Mouse (Mus musculus): ENCODE measurements around the gene Acsl1.

Gene Acsl1

DNA sequence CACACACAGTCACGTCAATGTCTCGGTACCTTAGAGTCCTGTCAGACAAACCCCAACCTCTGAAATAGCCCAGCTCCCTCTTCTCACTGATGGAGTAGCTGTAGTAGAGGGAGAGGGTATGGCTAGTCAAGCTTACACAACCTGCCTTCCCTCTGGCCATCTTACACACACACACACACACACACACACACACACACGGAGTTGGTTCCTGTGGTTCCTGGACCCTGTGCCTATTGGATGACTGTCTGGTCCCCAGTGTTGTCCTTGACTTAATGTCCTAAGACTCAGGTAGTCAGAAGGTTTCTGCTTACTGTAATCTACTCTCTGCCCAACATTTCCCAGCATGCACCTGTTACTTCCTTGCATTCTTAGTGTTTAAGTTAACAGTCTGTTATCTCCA lies 5.1 kb downstream of the Acsl1 start:
- peak; percentile 4 for DNase-seq

DNA sequence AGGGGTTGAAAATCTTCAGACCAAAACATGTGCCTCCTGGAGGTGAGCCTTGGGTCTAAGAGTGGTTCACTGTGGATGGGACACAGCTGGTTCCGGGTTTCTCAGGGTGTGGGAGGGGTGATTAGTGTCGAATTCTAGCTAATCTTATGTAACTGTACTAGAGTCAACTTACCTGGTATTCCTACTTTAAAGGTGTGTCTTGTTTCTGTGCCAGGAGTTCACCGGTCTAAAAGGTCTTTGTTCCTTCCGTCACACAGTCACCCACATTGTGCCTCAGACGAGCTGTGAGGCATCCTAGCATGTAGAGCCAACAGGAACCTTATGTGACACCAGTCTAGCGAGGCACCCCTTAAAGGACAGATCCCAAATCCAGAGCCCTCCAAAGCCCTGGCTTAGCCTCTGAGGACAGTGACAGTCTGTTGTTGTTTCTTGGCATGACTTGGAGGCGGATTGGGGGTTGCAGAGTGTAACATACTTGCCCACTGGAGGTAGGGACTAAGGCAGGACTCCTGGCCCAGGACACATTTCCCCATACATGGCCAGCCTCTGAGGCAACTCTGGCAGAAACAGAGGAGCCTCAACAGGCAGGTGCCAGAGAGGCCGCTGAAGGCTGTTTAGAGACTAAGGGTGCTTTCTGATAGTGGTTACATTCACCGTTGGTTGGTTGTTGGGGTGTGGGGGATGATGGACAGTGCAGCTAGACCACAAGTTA lies 7.1 kb downstream of the Acsl1 start:
- DNase-seq = peak; percentile 54

DNA sequence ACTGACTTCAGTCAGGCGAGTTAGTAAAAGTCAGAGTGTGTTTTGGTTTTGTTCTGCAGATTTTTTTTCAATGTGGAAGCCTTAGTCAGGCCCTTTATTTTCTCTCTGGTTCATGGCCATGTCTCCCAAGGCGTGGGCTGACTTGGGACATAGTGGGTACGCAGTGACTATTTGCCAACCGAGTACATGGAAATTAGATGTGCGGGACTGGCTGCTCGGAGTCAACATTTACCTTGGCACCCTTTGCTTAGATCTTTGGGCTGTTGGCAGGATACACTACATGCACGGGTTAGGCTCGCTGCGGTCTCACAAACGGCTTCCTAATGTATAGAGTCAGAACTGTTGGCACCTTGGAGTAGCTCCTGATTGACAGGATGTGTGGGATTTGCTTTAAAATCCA lies 7.9 kb downstream of the Acsl1 start:
- DNase-seq = peak; percentile 9

DNA sequence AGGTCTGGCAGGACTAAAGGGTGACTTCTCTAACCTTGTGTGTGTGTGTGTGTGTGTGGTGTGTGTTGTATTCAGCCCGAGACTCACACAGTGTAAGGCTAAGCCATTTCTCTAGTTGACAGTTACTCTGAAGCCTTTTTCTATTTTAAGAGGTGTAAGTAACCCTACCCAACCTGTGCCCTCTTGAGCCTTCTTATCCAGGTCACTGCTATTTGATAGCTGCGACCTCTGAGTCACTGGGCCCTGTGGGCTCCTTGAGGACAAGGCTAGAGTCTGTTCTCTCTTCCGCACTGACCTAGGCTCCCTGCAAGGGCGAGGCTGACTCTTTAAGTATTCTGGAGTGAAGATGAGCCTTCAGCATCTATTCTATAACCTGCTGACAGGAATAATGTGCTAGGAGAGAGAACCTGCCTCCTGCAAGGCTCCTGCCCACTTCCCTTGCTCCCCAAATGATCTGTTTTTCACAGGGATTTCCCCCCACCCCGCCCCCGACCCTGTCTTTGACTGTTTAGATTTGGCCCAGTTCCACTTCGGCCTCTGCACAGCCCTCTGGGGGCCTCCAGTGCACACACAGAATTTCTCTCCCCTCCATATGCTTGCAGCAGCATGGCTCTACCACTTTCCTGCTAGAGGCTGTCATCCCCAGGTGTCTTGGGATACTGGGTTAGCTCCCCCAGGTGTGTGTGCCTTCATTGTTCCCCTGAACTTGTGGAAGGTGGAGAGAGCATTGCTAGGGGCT lies 9.1 kb downstream of the Acsl1 start:
- peak; percentile 13 for DNase-seq

DNA sequence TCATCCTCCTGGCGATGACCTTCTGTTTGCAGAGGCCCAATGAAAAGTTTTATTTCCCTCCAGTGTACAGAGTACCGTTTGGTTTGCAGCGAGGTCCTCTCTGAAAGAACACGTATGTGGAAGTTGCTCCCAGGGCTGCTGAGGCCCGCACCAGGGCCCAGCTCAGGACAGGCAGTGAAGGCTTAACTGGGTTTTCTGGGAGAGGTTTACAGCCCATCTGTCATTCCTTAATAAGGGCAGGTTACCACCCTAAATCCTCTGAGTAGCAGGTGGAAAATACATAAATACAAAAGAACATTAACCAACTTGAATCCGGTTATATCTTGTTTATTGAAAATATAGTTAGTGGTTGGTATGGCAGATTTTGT lies 9.7 kb downstream of the Acsl1 start:
- DNase-seq = peak; percentile 5

DNA sequence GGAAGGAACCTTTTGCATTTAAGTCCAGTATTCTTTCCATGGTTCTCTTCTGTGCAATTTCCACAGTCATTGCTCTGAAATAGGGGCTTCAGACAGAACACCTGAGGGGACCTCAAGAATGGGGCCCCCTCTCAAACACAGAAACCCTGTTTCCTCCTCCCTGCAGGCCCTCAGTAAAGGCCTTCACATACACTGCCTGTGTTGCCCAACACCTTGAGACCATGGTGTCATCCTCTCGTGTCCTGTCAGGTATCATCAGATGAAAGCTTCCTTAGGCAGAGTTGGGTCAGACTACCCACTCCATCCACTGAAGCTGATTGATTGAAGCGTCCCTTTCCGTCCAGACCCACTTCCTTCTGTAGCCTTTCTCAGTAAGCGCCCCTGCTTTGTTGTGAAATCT lies 11.9 kb downstream of the Acsl1 start:
- DNase-seq = peak; percentile 3

DNA sequence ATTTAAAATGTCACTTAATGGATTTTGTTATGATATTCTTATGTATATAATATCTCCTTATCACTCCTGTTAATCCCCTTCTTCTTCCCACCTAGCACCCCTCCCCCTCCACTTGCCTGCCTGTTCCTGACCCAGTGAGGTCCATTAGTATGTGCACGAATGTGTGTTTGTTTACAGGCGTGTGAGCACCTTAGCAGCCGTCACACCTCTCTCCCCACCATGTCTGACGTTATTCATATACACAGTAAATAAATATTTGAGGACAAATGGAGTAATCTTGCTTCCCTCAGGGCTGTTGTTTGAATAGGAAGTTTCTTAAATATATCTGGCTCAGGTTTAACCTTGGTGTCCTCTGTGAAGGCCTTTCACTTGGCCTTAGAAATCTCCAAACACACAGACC lies 12.4 kb downstream of the Acsl1 start:
- peak; percentile 2 for DNase-seq

DNA sequence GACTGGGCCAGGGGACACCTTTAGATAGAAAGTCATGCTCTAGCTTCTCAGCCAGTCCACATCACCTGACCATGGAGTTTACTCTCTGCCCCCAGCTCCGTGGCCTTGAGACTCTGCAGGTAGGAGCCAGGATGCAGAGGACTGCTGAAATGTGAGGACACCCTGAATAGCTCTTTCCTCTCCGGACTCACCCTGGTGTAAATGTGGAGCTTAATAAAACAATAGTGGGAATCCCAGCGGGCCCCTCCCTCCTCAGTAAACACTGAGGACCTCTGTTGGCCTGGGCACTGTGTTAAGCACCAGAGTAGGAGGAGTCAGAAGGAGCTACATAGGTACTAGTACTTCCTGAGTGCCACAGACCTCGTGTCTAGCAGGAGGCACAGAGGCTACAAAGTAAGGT lies 13.2 kb downstream of the Acsl1 start:
- peak; percentile 53 for DNase-seq

DNA sequence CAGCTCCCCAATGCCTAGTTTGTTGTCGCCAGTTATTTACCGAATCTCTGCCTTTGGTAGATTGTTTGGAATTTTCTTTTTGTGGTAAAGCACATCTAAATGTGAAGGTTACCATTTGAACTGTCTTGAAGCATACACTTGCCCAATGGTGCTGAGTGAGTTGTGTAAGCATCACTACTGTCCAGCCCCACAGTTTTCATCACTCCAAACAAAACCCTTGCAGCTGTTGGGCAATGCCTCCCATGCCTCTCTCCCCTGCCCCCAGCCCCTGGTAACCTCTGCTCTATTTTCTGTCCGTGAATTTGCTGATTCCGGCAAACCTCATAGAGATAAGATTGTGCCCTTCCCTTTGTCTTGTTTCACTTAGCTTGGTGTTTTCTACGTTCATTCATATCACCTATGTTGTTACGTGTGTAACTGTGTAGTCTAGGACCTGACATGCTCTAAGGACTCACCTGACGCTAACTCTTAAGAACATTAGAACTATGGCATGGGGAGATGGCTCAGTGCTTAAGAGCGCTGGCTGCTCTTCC lies 14.2 kb downstream of the Acsl1 start:
- DNase-seq = peak; percentile 1

DNA sequence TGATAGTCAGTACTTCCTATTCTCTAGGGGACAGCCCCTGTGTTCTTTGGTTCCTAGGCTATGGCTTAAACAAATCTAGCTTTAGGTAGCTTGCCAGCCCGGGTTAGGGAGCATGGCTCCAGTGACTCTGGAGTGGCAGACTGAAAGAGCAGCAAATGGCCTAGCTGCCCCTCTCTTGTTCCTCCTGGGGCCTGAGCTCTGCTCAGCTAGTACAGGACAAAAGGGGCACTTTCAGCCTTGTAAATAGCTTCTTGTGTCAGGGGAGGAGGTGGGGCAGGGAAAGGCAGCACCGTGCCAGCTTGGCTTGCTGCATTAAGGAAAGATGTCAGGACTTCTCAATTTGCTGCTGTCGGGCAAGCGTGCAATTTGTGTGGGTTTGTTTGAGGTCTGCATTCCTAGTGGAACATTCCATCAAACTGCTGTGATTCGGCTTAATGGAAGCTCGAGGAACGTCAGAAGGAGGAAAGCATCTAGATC lies 17.3 kb downstream of the Acsl1 start:
- no peak for DNase-seq

DNA sequence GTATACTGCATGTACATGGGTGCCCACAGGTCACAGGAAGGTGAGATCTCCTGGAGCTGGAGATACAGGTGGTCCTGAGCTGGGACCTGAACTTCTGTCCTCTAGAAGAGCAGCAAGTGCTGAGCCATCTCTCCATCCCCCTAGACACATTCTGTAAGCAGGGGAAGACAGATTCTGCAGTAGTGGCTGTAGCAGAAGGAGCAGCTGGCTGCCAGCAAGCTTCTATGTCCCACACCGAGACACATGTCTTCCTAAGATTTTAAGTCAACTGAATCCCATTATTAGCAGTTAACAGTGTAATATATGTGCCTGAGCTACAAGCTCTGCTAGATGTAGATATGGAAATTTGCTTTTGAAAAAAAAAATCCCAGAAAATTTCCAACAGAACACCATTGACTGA lies 18.4 kb downstream of the Acsl1 start:
- DNase-seq = no peak

DNA sequence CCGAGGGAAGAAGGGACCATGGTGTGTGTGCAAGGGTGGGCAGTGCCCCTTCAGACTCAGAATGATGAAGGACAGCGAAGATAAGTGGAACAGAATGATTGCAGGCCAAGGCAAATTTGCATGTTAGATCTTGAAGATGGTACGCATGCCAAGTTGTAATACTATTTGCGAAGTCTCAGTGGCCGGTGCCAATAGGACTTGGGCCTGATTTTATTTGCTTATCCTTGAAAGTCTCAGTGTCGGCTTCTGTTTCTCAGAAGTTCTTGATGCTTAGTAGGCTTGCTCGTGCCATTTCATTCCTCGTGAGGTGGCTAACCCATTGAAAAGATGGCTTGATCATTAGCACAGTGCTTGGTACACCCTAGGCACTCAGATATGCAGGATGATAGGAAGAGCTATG lies 19.4 kb downstream of the Acsl1 start:
- DNase-seq = no peak

DNA sequence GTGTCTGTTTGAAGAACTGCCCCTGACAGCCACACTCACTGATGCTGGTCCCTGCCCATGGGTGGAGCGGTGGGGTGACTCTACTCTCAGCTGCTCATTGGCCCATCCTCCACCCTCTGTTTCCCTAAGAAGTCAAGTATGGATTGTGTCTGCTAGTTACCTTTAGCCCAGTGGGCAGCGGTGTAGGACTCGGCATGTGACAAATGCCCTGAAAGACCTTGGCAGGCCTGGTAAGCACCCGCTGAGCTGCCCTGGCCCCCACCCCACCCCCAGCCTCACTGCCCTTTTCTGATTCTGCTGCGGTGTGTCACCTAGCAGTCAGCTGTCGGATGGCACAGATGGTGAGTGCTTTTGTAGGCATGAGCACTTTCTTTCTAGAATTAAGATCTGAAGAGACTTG lies 20.0 kb downstream of the Acsl1 start:
- DNase-seq = peak; percentile 87

DNA sequence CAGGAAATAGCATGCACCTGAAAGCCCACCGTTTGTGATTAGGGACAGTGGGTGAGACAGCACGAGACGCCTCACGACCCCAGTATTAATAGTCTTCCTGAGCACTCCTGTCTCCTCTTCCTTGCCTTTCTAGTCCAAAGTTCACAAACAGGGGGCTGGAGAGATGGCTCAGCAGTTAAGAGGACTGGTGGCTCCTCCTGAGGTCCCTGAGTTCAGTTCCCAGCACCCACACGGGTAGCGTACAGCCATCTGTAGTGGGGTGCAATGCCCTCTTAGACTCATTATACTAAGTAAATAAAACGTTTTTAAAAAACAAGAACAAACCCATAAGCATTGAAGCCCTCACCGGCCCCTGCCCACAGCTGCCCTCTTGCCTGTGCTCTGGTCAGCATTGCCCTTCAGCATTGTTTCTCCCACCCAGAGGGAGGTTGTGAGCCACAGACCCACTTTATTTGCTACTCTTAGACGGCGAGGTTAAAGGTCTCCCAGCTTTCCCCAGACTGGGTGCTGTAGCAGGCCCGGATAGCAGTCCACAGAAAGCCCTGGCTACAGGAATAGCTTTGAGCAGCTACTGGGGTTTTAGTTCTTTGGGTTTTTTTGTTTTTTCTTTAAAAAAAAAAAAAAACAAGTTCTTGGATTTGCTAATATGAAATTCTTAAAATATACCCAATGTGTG lies 22.8 kb downstream of the Acsl1 start:
- no peak for DNase-seq

DNA sequence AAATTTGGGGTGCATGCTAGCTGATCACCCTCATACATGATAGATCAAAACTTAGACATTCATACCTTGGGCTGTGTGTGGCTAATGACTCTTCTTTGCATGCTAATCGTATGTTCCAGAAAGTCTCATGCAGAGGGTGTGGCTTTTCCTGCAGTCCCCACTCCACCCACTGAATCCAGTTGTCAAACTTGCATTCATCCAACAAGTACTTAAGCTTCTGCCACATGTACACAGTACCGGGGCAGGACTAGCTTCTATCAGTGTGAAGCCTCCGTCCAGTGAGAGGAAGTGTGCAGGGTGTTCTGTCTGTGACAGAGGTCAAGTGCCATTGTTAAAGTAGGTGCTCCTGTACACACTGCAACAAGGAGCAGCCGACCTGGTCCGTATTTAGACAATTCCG lies 26.0 kb downstream of the Acsl1 start:
- no peak for DNase-seq

DNA sequence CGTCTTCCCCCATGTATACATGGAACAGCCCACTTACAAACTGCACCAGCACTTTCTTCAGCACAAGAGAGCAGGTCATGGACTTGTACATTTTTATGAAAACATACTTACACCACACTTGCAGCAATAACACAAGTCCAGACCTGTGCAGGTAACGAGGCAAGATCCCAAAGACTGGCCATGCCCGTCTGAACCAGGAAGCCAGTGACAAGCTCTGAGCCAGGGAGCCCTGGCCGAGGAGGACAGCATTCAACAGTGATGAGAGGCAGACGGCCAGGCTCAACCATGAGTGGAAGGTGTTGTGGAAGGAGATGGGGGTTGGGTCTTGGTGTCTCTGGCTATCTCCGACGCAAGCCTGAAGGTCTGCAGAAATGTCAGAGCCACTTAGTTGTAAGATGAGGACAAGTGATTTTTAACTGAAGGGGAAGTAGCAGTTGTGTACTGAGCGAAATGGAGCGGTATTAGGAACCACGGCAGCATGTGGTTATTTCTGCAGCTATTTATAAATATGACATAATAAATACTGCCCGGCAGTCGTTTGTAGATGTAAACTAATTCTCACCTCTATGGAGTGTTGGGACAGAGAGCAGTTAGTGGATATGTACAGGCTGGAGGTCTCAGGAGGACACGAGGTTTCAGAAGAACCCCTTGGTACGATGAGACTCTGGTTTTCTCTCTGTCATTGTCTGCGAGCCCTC lies 26.6 kb downstream of the Acsl1 start:
- DNase-seq = no peak

DNA sequence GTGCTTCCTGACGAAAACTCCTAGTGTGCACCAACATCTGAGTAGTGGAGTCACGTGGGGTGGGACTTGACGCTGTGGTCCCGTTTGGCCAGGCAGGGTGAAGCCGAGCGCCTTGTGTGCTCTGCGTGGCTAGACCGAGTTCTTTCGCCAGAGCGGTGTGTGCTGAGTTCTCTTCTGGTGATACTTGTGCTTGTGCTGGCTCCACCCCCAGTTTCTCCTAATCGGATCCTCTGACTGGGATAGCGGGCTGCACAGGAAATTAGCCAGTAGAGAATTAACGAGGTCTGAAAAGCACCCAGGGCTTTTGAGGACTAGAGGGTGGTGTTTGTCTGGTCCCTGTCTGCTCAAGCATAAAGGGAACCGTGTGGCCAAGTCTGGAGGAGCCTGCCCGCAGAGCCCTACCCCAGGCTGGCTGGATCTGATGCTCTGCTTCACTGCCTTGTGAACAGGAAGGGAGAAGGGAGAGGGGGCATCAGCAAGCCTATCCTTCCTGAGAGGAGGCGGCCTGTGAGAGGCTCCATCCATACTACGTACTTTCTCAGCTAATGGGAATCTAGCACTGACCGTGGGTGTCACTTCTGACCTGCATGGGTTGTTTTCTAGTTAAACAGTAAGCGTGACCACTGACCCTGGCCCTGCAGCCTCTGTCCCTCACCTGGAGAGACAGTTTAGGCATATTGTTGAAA lies 28.7 kb downstream of the Acsl1 start:
- peak; percentile 93 for DNase-seq

DNA sequence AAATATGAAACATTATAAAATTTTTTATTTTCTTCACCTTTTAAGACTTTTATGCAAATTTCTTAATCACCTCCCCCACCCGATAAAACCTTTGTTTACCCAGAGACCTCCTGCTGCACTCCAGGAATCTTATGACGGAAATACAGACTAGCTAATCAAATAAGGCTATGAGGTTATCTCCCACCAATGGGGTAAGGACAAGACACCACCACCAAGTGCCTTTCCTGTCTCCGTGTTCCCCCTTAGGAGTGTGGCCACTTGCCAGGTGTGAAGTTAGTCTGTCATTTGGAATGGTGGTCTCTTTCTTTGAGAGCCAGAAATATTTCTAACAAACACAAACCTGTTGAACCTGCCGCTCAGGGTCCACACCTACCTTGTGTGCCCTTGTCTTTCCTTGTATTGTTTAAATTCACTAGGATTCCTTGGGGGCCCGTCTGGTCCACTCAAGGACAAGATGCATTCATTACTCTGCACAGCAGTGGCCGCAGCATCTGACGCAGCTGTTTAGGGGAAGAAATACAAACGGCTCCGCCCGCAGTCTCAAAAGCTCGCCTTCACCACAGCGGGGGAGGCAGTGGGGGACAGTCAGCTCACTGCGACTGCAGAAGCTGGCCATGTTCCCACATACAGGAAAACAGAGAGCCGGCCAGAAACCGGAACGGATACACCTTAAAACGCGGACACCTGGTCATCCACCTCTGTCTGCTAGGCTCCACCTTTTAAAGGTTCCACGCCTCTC lies 31.7 kb downstream of the Acsl1 start:
- no peak for DNase-seq

DNA sequence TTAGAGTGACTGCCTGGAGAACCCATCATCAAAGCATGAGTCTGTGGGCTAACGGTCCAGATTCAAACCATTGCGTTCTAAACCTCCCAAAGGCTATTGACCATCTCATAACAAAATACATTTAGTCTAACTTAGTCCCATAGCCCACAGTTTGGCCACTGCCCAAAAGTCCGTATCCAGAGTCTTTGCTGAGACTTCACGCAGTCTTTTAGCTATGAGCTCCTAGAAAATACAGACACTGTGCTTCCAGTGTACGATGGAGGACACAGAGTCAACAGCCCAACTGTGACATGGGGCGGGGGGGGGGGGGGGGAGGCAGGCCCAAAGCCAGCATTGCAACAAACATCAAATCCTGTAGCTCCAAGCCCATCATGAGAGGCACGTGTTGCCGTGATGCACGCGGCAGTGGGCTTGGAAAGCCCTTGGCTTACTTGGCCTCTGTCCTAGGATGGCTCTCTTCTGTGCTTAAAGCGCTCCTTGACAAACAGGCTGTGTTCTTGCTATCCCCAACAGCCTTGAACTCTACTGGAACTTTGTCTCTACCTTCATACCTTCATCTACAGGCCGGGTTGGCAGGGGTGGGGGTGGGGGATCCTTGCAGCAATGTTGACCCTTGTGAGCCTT lies 32.3 kb downstream of the Acsl1 start:
- DNase-seq = no peak

DNA sequence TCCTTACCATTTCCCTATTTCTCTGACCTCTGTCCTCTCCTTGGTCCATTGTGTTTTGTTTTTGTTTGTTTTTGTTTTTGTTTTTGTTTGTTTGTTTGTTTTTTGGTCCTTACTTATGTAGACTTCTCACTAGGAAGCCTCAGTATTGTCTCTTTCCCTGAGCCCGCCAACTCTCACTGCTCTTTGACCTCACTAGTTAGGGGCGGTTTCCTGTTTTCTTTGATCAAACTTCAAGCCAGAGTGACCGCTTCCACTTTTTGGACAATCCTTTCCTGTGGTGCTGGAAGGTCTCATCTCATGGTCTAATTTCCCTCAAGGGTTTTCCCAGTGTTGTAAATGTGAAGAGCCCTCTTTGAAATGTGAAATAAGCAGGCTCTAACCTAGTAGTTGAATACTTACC lies 33.4 kb downstream of the Acsl1 start:
- peak; percentile 61 for DNase-seq
